Mouse (Mus musculus) heart, postnatal 10 days (tissue): Measurements from ENCODE around the gene Klk13. TPM values are rescaled to one million over a fixed set of nuclear protein-coding genes. Genes with fewer than 3 reads are reported as not detected.

ENCODE experiments used
- DNase-seq, 2 experiments: peaks; one replicate each; pipeline ENCODE4 v3.0.0; 2021
- intact Hi-C: fragments of 180-260 bp; cut with DNase I; formaldehyde crosslinking; loops from one replicate; pipeline ENCODE4 v1.15.1; 2025
- total RNA-seq, 2 experiments: library from RNA; stranded (reverse); gene quantifications; 2 replicates each; pipeline ENCODE4 v1.2.3; 2021

Klk13 gene
- total RNA-seq, 2 experiments from 2014 or later = not detected

- intact Hi-C loops = no loop called here
- no peak for DNase-seq
Observed at GRCm38 (mm10) chr7:43769636-43770035, 57.3 kb downstream of the Klk13 start.

- intact Hi-C loops = no loop called here
- DNase-seq = no peak
Observed at GRCm38 (mm10) chr7:43770701-43771100, 58.3 kb downstream of the Klk13 start.

GRCm38 (mm10) chr7:43771916-43772315 lies 59.5 kb downstream of the Klk13 start:
- intact Hi-C loops = no loop called here
- no peak for DNase-seq

- intact Hi-C loops = no loop called here
- DNase-seq = no peak
Observed at GRCm38 (mm10) chr7:43772901-43773300, 60.5 kb downstream of the Klk13 start.

- intact Hi-C loops = no loop called here
- no peak for DNase-seq
Observed at GRCm38 (mm10) chr7:43774364-43774763, 62.0 kb downstream of the Klk13 start, which contains the start of gene Klk11. Gene Klk11, plus strand, starts transcription at chr7:43774604.

GRCm38 (mm10) chr7:43774802-43775201 lies 62.4 kb downstream of the Klk13 start:
- intact Hi-C loops = no loop called here
- no peak for DNase-seq

- DNase-seq = no peak
- intact Hi-C loops = no loop called here
Observed at GRCm38 (mm10) chr7:43775311-43776057, 63.1 kb downstream of the Klk13 start.

GRCm38 (mm10) chr7:43776506-43776905 lies 64.1 kb downstream of the Klk13 start:
- no peak for DNase-seq

More at GRCm38 (mm10) chr7:43776506-43776905, 64.1 kb downstream of the Klk13 start:
- intact Hi-C loops = no loop called here

Other genes starting within 250 kb of the Klk13 start
- 1 to 10 TPM; 4.4 to 5.0 TPM for gene Vsig10l, start 249.4 kb upstream of the Klk13 start, total RNA-seq
- gene Iglon5, start 222.5 kb upstream of the Klk13 start, total RNA-seq = under 1 TPM; 0.37 to 0.89 TPM
- gene 4931406B18Rik, start 206.6 kb upstream of the Klk13 start, total RNA-seq = not detected
- 1 to 10 TPM; 2.2 to 2.3 TPM for gene Cd33, start 168.1 kb upstream of the Klk13 start, total RNA-seq
- 1 to 10 TPM in 1 of 2 experiments, under 1 TPM in 1; 0.81 to 1.5 TPM for gene Zfp658, start 150.3 kb upstream of the Klk13 start, total RNA-seq
- gene Zfp719, start 133.0 kb upstream of the Klk13 start, total RNA-seq = 1 to 10 TPM; 9.2 to 9.5 TPM
- not detected for gene Zfp819, start 105.4 kb upstream of the Klk13 start, total RNA-seq
- gene Ceacam18, start 77.9 kb upstream of the Klk13 start, total RNA-seq = not detected
- gene Siglece, start 52.4 kb upstream of the Klk13 start, total RNA-seq = under 1 TPM; 0.81 to 0.94 TPM
- 1 to 10 TPM; 4.8 to 5.4 TPM for gene Ctu1, start 40.6 kb upstream of the Klk13 start, total RNA-seq
- not detected for gene Klk14, start 22.1 kb upstream of the Klk13 start, total RNA-seq
- not detected for gene Klk12, start 56.3 kb downstream of the Klk13 start, total RNA-seq
- not detected for gene Klk11, start 62.0 kb downstream of the Klk13 start, total RNA-seq
- gene Klk10, start 68.5 kb downstream of the Klk13 start, total RNA-seq = not detected
- gene Klk9, start 79.3 kb downstream of the Klk13 start, total RNA-seq = not detected
- gene Klk8, start 85.0 kb downstream of the Klk13 start, total RNA-seq = 10 to 100 TPM; 13.0 to 19.9 TPM
- gene Klk7, start 98.7 kb downstream of the Klk13 start, total RNA-seq = not detected
- gene Klk6, start 111.9 kb downstream of the Klk13 start, total RNA-seq = not detected
- gene Klk5, start 129.4 kb downstream of the Klk13 start, total RNA-seq = not detected
- not detected for gene Klk4, start 168.6 kb downstream of the Klk13 start, total RNA-seq
- gene Klk15, start 221.2 kb downstream of the Klk13 start, total RNA-seq = not detected
- gene Klk1b8, start 238.1 kb downstream of the Klk13 start, total RNA-seq = not detected